Mouse (Mus musculus): Measurements from ENCODE around the gene Wnt8b.

GRCm38 (mm10) chr19:44487266-44487665, 6.0 kb upstream of the Wnt8b start:
- TF ChIP-seq CTCF (IDR thresholded peaks at IDR 0.05; ENCODE audit: extremely low read depth, insufficient read length, insufficient replicate concordance, low read depth, low read length) (peak; percentile 69; the same call in 1 of the 2 replicates), POLR2A (IDR thresholded peaks at IDR 0.05; ENCODE audit: low read depth, low read length) (no peak)

Measured in small intestine, adult 2 months (tissue).